Mouse (Mus musculus): ENCODE results near the gene Osbpl5. TPM values are rescaled to one million over a fixed set of nuclear protein-coding genes. Genes with fewer than 3 reads are reported as not detected.
A peak's percentile ranks its signal among the peaks of the same experiment; 100 is the strongest.
"Not testable (repeated sequence)": the region's sequence is repeated elsewhere in the genome, so short reads cannot be mapped to it uniquely, and the experiment has no call there.

Gene Osbpl5
- polyA plus RNA-seq, 1 experiment from 2014 or later, result 15.1 TPM

DNA sequence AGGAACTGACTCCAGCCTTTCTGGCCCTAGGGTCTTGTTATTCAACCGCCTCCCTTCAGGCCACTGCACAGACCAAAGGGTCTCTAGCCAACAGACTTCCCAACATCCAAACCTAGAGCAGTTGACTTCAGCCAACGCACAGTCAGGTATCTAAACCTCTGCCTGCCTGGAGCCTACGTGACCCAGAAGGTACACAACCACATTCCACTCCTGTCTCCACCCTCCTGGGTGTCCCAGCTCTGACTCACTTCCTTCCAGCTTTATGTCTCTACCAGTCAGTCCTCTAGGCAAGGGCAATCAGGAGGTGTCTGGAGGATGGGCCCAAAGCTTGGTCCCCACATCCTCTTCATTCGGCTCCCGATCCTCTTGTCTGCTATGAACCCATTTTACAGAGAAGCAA lies 65.6 kb downstream of the Osbpl5 start:
- no peaks in the 10 kb centered on the region for H3K27me3 ChIP-seq
- ATAC-seq (ENCODE audit: low FRiP score), result no peak
- no peak overlapping the region for H3K4me2 ChIP-seq
- peaks cover 28% of the 10 kb centered on the region for H3K36me3 ChIP-seq (replicated peaks)
- no peak overlapping the region for H3K27ac ChIP-seq
- H3K9me3 ChIP-seq, result 0 out of 2 replicates have a peak, but pooled peaks cover 2% of the 10 kb centered on the region
- no peak overlapping the region for H3K4me3 ChIP-seq (replicated peaks)
- 92% methylated on average over 5 of the region's 5 CpGs for WGBS
- no peak overlapping the region for H3K9ac ChIP-seq
- no peaks in the 10 kb centered on the region for H3K4me1 ChIP-seq

- Histone ChIP-seq H3K27me3 (peaks cover 6% of the 10 kb centered on the region), H3K4me1 (no peaks in the 10 kb centered on the region; the same call in 1 of the 2 replicates), H3K9me3 (no peaks in the 10 kb centered on the region), H3K9ac (no peak overlapping the region), H3K4me3 (replicated peaks) (no peak overlapping the region), H3K4me2 (no peak overlapping the region), H3K36me3 (replicated peaks) (peaks cover 21% of the 10 kb centered on the region), H3K27ac (no peak overlapping the region)
- no peak for ATAC-seq (ENCODE audit: low FRiP score)
- 90% methylated on average over 4 of the region's 4 CpGs for WGBS
Observed at GRCm38 (mm10) chr7:143689946-143690345, 66.8 kb downstream of the Osbpl5 start.

- Histone ChIP-seq H3K9me3 (no peaks in the 10 kb centered on the region), H3K27me3 (peaks cover 6% of the 10 kb centered on the region)
- 82% methylated on average over 7 of the region's 7 CpGs for WGBS
Observed at GRCm38 (mm10) chr7:143689481-143689880, 67.3 kb downstream of the Osbpl5 start.

GRCm38 (mm10) chr7:143686676-143687075 lies 70.1 kb downstream of the Osbpl5 start:
- not testable (repeated sequence) for H3K27ac ChIP-seq; H3K4me2 ChIP-seq; H3K4me3 ChIP-seq (replicated peaks); H3K9ac ChIP-seq; ATAC-seq (ENCODE audit: low FRiP score); H3K4me1 ChIP-seq; H3K27me3 ChIP-seq; H3K36me3 ChIP-seq (replicated peaks); H3K9me3 ChIP-seq
- WGBS, result 89% methylated on average over 3 of the region's 3 CpGs

More at GRCm38 (mm10) chr7:143689481-143689880, 67.3 kb downstream of the Osbpl5 start:
- Histone ChIP-seq H3K36me3 (replicated peaks) (peaks cover 17% of the 10 kb centered on the region), H3K4me3 (replicated peaks) (no peak overlapping the region), H3K9ac (no peak overlapping the region), H3K4me1 (no peaks in the 10 kb centered on the region; the same call in 1 of the 2 replicates), H3K4me2 (no peak overlapping the region), H3K27ac (no peak overlapping the region)
- no peak for ATAC-seq (ENCODE audit: low FRiP score)

DNA sequence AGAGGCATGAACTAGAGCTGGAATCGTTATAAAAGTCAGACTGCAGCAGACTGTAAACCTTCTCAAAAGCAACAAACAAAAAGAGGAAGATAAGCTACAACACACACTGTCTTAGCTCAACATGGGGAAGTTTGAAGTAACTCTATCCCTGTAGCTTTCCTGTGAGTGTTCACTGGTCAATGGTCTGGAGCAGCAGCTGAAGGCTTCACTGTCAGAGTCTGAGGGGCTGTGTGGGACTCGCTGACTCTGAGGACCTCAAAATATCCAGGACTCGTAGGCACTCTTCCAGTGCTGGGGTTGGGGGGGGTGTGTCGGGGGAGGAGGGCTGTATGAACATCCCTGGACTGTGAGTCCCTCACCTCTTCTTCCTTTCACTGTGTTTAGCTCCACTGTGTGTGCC lies 70.6 kb downstream of the Osbpl5 start:
- 56% methylated on average over 4 of the region's 4 CpGs for WGBS
- H3K36me3 ChIP-seq (replicated peaks); H3K4me1 ChIP-seq; H3K27me3 ChIP-seq; H3K27ac ChIP-seq; H3K4me3 ChIP-seq (replicated peaks); H3K4me2 ChIP-seq; H3K9ac ChIP-seq; ATAC-seq (ENCODE audit: low FRiP score); H3K9me3 ChIP-seq: not testable (repeated sequence)

DNA sequence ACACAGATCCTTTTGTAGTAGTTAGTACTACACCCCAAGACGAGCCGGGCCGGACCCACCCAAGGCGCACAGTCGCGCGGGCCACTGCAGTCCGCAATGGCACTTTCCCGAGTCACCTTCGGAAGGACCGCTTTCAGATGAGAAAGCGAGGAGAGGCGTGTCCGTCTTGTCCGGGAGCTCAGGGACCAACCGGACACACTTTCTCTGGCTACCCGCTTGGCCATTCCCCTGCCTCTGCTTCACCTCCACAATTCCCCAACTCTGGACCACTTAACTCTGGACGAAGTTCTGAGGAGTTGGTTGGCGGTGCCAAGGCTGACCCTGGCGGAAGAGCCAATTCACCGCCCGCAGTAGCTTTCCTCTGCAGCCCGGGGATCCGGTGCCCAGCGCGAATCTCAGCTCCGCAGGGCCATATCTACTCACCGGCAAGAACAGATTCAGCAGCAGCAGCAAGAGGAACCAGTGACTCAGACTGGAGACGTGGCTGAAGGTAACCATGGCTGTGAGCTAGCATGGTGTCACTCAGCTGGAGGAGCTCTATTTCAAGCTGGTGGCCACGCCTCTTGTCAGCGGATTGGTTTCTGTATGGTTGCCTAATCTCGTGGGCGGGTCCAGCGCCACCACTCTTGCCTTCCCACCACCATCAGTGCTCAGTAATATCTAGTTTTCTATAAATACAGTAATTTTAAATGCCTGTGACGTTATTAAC lies 71.3 kb downstream of the Osbpl5 start, which contains the start of gene Tnfrsf23:
Gene Tnfrsf23, minus strand, starts transcription at position 514 of the 709 bp plus-strand sequence.
- H3K4me1 ChIP-seq, result no peaks in the 10 kb centered on the region; the same call in 1 of the 2 replicates
- no peaks in the 10 kb centered on the region for H3K9me3 ChIP-seq
- H3K36me3 ChIP-seq (replicated peaks), result peaks cover 7% of the 10 kb centered on the region; the same call in 1 of the 2 replicates
- H3K4me3 ChIP-seq (replicated peaks), result peak within 1 kb of the TSS; percentile 40
- 4% methylated on average over 35 of the region's 35 CpGs for WGBS
- peaks cover 6% of the 10 kb centered on the region for H3K27me3 ChIP-seq
- H3K9ac ChIP-seq, result no peak within 1 kb of the TSS
- ATAC-seq (ENCODE audit: low FRiP score), result peak; percentile 88
- no peak within 1 kb of the TSS for H3K27ac ChIP-seq
- peak within 1 kb of the TSS; percentile 78 for H3K4me2 ChIP-seq

- WGBS, result 72% methylated on average over 2 of the region's 2 CpGs
- H3K27me3 ChIP-seq; H3K9ac ChIP-seq; H3K27ac ChIP-seq; H3K4me2 ChIP-seq; H3K4me3 ChIP-seq (replicated peaks); H3K9me3 ChIP-seq; H3K36me3 ChIP-seq (replicated peaks); H3K4me1 ChIP-seq; ATAC-seq (ENCODE audit: low FRiP score): not testable (repeated sequence)
Observed at GRCm38 (mm10) chr7:143684569-143684968, 72.2 kb downstream of the Osbpl5 start.

- Histone ChIP-seq H3K9ac (no peak overlapping the region), H3K4me2 (no peak overlapping the region), H3K27ac (no peak overlapping the region), H3K9me3 (no peaks in the 10 kb centered on the region), H3K27me3 (peaks cover 6% of the 10 kb centered on the region), H3K4me1 (no peaks in the 10 kb centered on the region; the same call in 1 of the 2 replicates), H3K4me3 (replicated peaks) (no peak overlapping the region), H3K36me3 (replicated peaks) (no peaks in the 10 kb centered on the region)
- ATAC-seq (ENCODE audit: low FRiP score), result no peak
- 85% methylated on average over 1 of the region's 1 CpGs for WGBS
Observed at GRCm38 (mm10) chr7:143681566-143681965, 75.2 kb downstream of the Osbpl5 start.

DNA sequence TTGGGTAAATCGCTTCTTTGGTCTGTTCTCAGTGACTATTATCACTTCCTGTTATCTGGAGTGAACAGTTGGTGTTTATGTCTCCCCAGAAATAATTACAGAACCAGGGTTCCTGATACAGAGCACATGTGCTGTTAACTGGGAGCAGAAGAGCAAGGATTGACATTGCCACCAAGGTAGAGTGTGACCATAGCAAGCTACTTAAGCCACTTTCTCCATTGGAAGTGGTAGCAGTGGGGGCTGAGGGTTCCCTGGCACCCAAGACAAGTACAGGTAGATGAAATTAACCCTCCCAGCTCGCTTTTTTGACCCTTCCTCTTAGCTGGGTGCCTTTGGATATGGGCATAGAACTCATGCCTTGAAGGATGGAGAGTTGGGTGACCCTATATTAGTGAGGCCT lies 75.9 kb downstream of the Osbpl5 start:
- not testable (repeated sequence) for H3K4me2 ChIP-seq; H3K4me1 ChIP-seq; ATAC-seq (ENCODE audit: low FRiP score); H3K9me3 ChIP-seq; H3K36me3 ChIP-seq (replicated peaks); H3K27ac ChIP-seq; H3K9ac ChIP-seq; H3K4me3 ChIP-seq (replicated peaks); H3K27me3 ChIP-seq
- WGBS, result 56% methylated on average over 2 of the region's 2 CpGs

GRCm38 (mm10) chr7:143679650-143680049 lies 77.1 kb downstream of the Osbpl5 start:
- H3K4me3 ChIP-seq (replicated peaks); H3K4me1 ChIP-seq; H3K9ac ChIP-seq; ATAC-seq (ENCODE audit: low FRiP score); H3K4me2 ChIP-seq; H3K36me3 ChIP-seq (replicated peaks); H3K27ac ChIP-seq; H3K27me3 ChIP-seq; H3K9me3 ChIP-seq: not testable (repeated sequence)
- WGBS, result 76% methylated on average over 2 of the region's 2 CpGs

DNA sequence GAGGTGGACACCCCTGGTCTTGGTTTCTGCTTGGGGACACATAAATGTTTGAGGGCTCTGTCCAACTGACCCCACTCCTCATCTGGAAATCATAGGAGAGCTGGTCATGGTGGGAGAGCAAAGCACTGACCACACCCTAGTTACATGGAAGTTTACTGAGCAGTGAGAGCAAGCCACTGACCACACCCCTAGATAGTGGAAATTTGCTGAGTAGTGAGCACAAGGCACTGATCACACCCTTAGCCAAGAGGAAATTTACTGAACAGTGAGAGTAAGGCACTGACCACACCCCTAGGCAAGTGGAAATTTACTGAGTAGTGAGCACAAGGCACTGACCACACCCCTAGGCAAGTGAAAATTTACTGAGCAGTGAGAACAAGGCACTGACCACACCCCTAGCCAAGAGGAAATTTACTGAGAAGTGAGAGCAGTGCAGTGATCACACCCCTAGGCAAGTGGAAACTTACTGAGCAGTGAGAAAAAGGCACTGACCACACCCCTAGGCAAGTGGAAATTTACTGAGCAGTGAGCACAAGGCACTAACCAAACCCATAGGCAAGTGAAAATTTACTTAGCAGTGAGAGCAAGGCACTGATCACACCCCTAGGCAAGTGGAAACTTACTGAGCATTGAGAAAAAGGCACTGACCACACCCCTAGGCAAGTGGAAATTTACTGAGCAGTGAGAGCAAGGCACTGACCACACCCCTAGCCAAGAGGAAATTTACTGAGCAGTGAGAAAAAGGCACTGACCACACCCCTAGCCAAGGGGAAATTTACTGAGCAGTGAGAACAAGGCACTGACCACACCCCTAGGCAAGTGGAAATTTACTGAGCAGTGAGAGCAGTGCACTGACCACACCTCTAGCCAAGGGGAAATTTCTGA lies 90.1 kb downstream of the Osbpl5 start:
- Histone ChIP-seq H3K9ac (no peak overlapping the region), H3K36me3 (replicated peaks) (no peaks in the 10 kb centered on the region), H3K4me1 (no peaks in the 10 kb centered on the region), H3K4me3 (replicated peaks) (no peak overlapping the region), H3K4me2 (no peak overlapping the region), H3K27me3 (no peaks in the 10 kb centered on the region), H3K9me3 (no peaks in the 10 kb centered on the region), H3K27ac (no peak overlapping the region)
- no peak for ATAC-seq (ENCODE audit: low FRiP score)

DNA sequence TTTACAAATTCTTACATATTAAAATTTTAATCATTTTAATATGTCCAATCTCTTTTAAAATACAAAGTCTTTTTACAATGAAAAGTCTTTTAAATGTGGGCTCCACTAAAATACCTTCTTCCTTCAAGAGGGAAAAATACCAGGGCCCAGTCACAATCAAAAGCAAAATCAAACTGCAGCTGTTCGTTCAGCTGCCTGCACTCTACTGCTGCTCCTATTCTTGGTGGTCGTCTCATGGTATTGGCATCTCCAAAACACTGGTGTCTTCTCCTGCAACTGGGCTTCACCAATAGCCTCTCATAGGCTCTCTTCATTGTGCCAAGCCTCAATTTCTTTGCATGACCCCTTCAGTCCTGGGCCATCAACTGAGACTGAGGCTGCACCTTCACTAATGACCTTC lies 93.3 kb downstream of the Osbpl5 start:
- no peaks in the 10 kb centered on the region for H3K27me3 ChIP-seq
- ATAC-seq (ENCODE audit: low FRiP score), result no peak
- H3K27ac ChIP-seq, result no peak overlapping the region
- H3K4me2 ChIP-seq, result no peak overlapping the region
- no peak overlapping the region for H3K4me3 ChIP-seq (replicated peaks)
- WGBS, result 84% methylated on average over 2 of the region's 2 CpGs
- no peaks in the 10 kb centered on the region for H3K36me3 ChIP-seq (replicated peaks)
- no peaks in the 10 kb centered on the region for H3K4me1 ChIP-seq
- H3K9ac ChIP-seq, result no peak overlapping the region
- H3K9me3 ChIP-seq, result no peaks in the 10 kb centered on the region

All from forebrain, embryonic 12.5 days (tissue).